Mouse (Mus musculus): ENCODE measurements around the gene Wnt5b.

Gene Wnt5b

GRCm38 (mm10) chr6:119521931-119522391 is 22.2 kb downstream of the Wnt5b start:
- ATAC-seq (ENCODE audit: low TSS enrichment): peak; percentile 60

- peak; percentile 96 for ATAC-seq (ENCODE audit: low TSS enrichment)
Measured at GRCm38 (mm10) chr6:119521482-119521900, 22.7 kb downstream of the Wnt5b start.

- ATAC-seq (ENCODE audit: low TSS enrichment): no peak
Measured at GRCm38 (mm10) chr6:119520731-119521130, 23.4 kb downstream of the Wnt5b start.

GRCm38 (mm10) chr6:119514085-119514484 is 30.1 kb downstream of the Wnt5b start:
- no peak for ATAC-seq (ENCODE audit: low TSS enrichment)

- ATAC-seq (ENCODE audit: low TSS enrichment): no peak
Measured at GRCm38 (mm10) chr6:119513452-119513851, 30.7 kb downstream of the Wnt5b start.

- ATAC-seq (ENCODE audit: low TSS enrichment): no peak
Measured at GRCm38 (mm10) chr6:119512701-119513100, 31.4 kb downstream of the Wnt5b start.

GRCm38 (mm10) chr6:119509437-119510037 is 34.6 kb downstream of the Wnt5b start:
- ATAC-seq (ENCODE audit: low TSS enrichment): peak; percentile 74

- no peak for ATAC-seq (ENCODE audit: low TSS enrichment)
Measured at GRCm38 (mm10) chr6:119508634-119509375, 35.3 kb downstream of the Wnt5b start.

- ATAC-seq (ENCODE audit: low TSS enrichment): no peak
Measured at GRCm38 (mm10) chr6:119508221-119508620, 35.9 kb downstream of the Wnt5b start.

- no peak for ATAC-seq (ENCODE audit: low TSS enrichment)
Measured at GRCm38 (mm10) chr6:119505525-119506225, 38.5 kb downstream of the Wnt5b start.

GRCm38 (mm10) chr6:119504756-119505155 is 39.4 kb downstream of the Wnt5b start:
- no peak for ATAC-seq (ENCODE audit: low TSS enrichment)

GRCm38 (mm10) chr6:119502031-119502430 is 42.1 kb downstream of the Wnt5b start:
- no peak for ATAC-seq (ENCODE audit: low TSS enrichment)

GRCm38 (mm10) chr6:119500086-119500485 is 44.1 kb downstream of the Wnt5b start:
- ATAC-seq (ENCODE audit: low TSS enrichment): no peak

GRCm38 (mm10) chr6:119499271-119499670 is 44.9 kb downstream of the Wnt5b start:
- peak; percentile 69 for ATAC-seq (ENCODE audit: low TSS enrichment)

GRCm38 (mm10) chr6:119492630-119493014 is 51.5 kb downstream of the Wnt5b start:
- no peak for ATAC-seq (ENCODE audit: low TSS enrichment)

GRCm38 (mm10) chr6:119491997-119492629 is 52.0 kb downstream of the Wnt5b start:
- no peak for ATAC-seq (ENCODE audit: low TSS enrichment)

- ATAC-seq (ENCODE audit: low TSS enrichment): peak; percentile 53; the same call in 1 of the 2 replicates
Measured at GRCm38 (mm10) chr6:119491006-119491405, 53.1 kb downstream of the Wnt5b start.

- no peak for ATAC-seq (ENCODE audit: low TSS enrichment)
Measured at GRCm38 (mm10) chr6:119490549-119490948, 53.6 kb downstream of the Wnt5b start.

- 0 out of 2 replicates have a peak, but pooled peaks have one; percentile 42 for ATAC-seq (ENCODE audit: low TSS enrichment)
Measured at GRCm38 (mm10) chr6:119489765-119490164, 54.4 kb downstream of the Wnt5b start.

GRCm38 (mm10) chr6:119487619-119488018 is 56.5 kb downstream of the Wnt5b start:
- ATAC-seq (ENCODE audit: low TSS enrichment): no peak

GRCm38 (mm10) chr6:119487085-119487458 is 57.1 kb downstream of the Wnt5b start:
- ATAC-seq (ENCODE audit: low TSS enrichment): no peak
